Mouse (Mus musculus) neural tube, embryonic 13.5 days (tissue): Measurements from ENCODE around the gene Gpatch3. TPM values are rescaled to one million over a fixed set of nuclear protein-coding genes. Genes with fewer than 3 reads are reported as not detected.

Experiments
- ATAC-seq: fragments of 200-750 bp; cut with Nextera tagmentation; 2 replicates; pipeline ENCODE4 v1.8.0; 2017; ENCODE audit warnings: low read depth, mild to moderate bottlenecking, moderate TSS enrichment, moderate library complexity
- H3K27ac ChIP-seq: fragments of 300-500 bp; sonication (generic); replicated peaks from 2 replicates; pipeline ENCODE4 v1.5.1; 2015; ENCODE audit warnings: moderate library complexity, mild to moderate bottlenecking, inconsistent platforms
- H3K27me3 ChIP-seq: fragments of 300-500 bp; sonication (generic); 2 replicates; pipeline ENCODE4 v1.6.1; 2015; ENCODE audit warnings: mild to moderate bottlenecking, inconsistent platforms
- H3K36me3 ChIP-seq: fragments of 300-500 bp; sonication (generic); 2 replicates; pipeline ENCODE4 v1.6.1; 2015; ENCODE audit warnings: mild to moderate bottlenecking, inconsistent platforms
- H3K4me1 ChIP-seq: fragments of 300-500 bp; sonication (generic); replicated peaks from 2 replicates; pipeline ENCODE4 v1.6.1; 2015; ENCODE audit warnings: inconsistent platforms
- H3K4me2 ChIP-seq: fragments of 300-500 bp; sonication (generic); 2 replicates; pipeline ENCODE4 v1.6.1; 2015; ENCODE audit warnings: inconsistent platforms, mild to moderate bottlenecking, moderate library complexity
- H3K4me3 ChIP-seq: fragments of 300-500 bp; sonication (generic); 2 replicates; pipeline ENCODE4 v1.5.1; 2015; ENCODE audit warnings: mild to moderate bottlenecking, inconsistent platforms
- H3K9ac ChIP-seq: fragments of 300-500 bp; sonication (generic); 2 replicates; pipeline ENCODE4 v1.6.1; 2015; ENCODE audit warnings: moderate library complexity, mild to moderate bottlenecking, inconsistent platforms
- H3K9me3 ChIP-seq: fragments of 300-500 bp; sonication (generic); 2 replicates; pipeline ENCODE4 v1.6.1; 2016; ENCODE audit warnings: inconsistent platforms
- WGBS: fragments of 180-500 bp; shearing (Covaris S2); methylation state at CpG from one replicate; pipeline ENCODE4 v1.1.7; 2015; 5-methylcytosine and 5-hydroxymethylcytosine counted together
- microRNA-seq: library from miRNA; unstranded; fragments of <30 nt; microRNA quantifications from one replicate; pipeline ENCODE4, GENCODE M21; 2016
- polyA plus RNA-seq: library from polyadenylated mRNA; unstranded; fragments of >200 nt; fragmentation: Nextera tagmentation; extraction: Ambion mirVana; gene quantifications from 2 replicates; pipeline ENCODE4 v1.2.1, GENCODE M21; 2015

Gene Gpatch3
- polyA plus RNA-seq, 1 experiment from 2014 or later: 7.8 TPM

GRCm38 (mm10) chr4:133627039-133627438 is 52.5 kb downstream of the Gpatch3 start:
- WGBS: 92% methylated on average over 14 of the region's 14 CpGs

GRCm38 (mm10) chr4:133628517-133628916 is 54.0 kb downstream of the Gpatch3 start:
- Histone ChIP-seq H3K4me2 (no peak overlapping the region), H3K4me1 (peaks cover 43% of the 10 kb centered on the region), H3K27ac (no peak overlapping the region), H3K36me3 (peaks cover 36% of the 10 kb centered on the region), H3K9me3 (no peaks in the 10 kb centered on the region), H3K4me3 (no peak overlapping the region), H3K9ac (no peak overlapping the region), H3K27me3 (no peaks in the 10 kb centered on the region)
- WGBS: 78% methylated on average over 2 of the region's 2 CpGs
- ATAC-seq: no peak

More at GRCm38 (mm10) chr4:133627039-133627438, 52.5 kb downstream of the Gpatch3 start:
- Histone ChIP-seq H3K9me3 (no peaks in the 10 kb centered on the region), H3K27me3 (no peaks in the 10 kb centered on the region), H3K27ac (no peak overlapping the region), H3K9ac (no peak overlapping the region), H3K36me3 (peaks cover 37% of the 10 kb centered on the region), H3K4me3 (no peak overlapping the region), H3K4me2 (no peak overlapping the region), H3K4me1 (peaks cover 35% of the 10 kb centered on the region)
- no peak for ATAC-seq

- WGBS: 88% methylated on average over 7 of the region's 7 CpGs
- H3K9me3 ChIP-seq: no peaks in the 10 kb centered on the region
- H3K4me3 ChIP-seq: no peak overlapping the region
- peaks cover 29% of the 10 kb centered on the region for H3K36me3 ChIP-seq
- H3K4me2 ChIP-seq: no peak overlapping the region
- H3K9ac ChIP-seq: no peak overlapping the region
- no peak overlapping the region for H3K27ac ChIP-seq
- peaks cover 46% of the 10 kb centered on the region for H3K4me1 ChIP-seq
- no peak for ATAC-seq
- no peaks in the 10 kb centered on the region for H3K27me3 ChIP-seq
Measured at GRCm38 (mm10) chr4:133629191-133629590, 54.6 kb downstream of the Gpatch3 start.

- no peaks in the 10 kb centered on the region for H3K27me3 ChIP-seq
- H3K36me3 ChIP-seq: peaks cover 17% of the 10 kb centered on the region
- peaks cover 46% of the 10 kb centered on the region for H3K4me1 ChIP-seq
- H3K27ac ChIP-seq: no peak overlapping the region
- no peak overlapping the region for H3K4me3 ChIP-seq
- WGBS: 95% methylated on average over 8 of the region's 8 CpGs
- no peak overlapping the region for H3K4me2 ChIP-seq
- H3K9ac ChIP-seq: no peak overlapping the region
- ATAC-seq: no peak
- no peaks in the 10 kb centered on the region for H3K9me3 ChIP-seq
Measured at GRCm38 (mm10) chr4:133630326-133630920, 55.9 kb downstream of the Gpatch3 start.

GRCm38 (mm10) chr4:133631071-133631768 is 56.7 kb downstream of the Gpatch3 start:
- 83% methylated on average over 14 of the region's 14 CpGs for WGBS
- ATAC-seq: no peak
- peak overlapping the region; percentile 96; the same call in 1 of the 2 replicates for H3K9ac ChIP-seq

GRCm38 (mm10) chr4:133631769-133632411 is 57.3 kb downstream of the Gpatch3 start:
- H3K4me1 ChIP-seq: peaks cover 42% of the 10 kb centered on the region
- WGBS: 34% methylated on average over 9 of the region's 9 CpGs
- H3K9ac ChIP-seq: peak overlapping the region; percentile 96
- H3K9me3 ChIP-seq: no peaks in the 10 kb centered on the region
- no peak overlapping the region for H3K27ac ChIP-seq
- no peak for ATAC-seq
- no peaks in the 10 kb centered on the region for H3K27me3 ChIP-seq
- peaks cover 2% of the 10 kb centered on the region for H3K36me3 ChIP-seq
- H3K4me3 ChIP-seq: peak overlapping the region; percentile 81
- H3K4me2 ChIP-seq: peak overlapping the region; percentile 95

More at GRCm38 (mm10) chr4:133631071-133631768, 56.7 kb downstream of the Gpatch3 start:
- Histone ChIP-seq H3K36me3 (peaks cover 9% of the 10 kb centered on the region), H3K4me1 (peaks cover 46% of the 10 kb centered on the region), H3K9me3 (no peaks in the 10 kb centered on the region), H3K4me3 (peak overlapping the region; percentile 81; the same call in 1 of the 2 replicates), H3K27ac (no peak overlapping the region), H3K4me2 (peak overlapping the region; percentile 95), H3K27me3 (no peaks in the 10 kb centered on the region)

- peak overlapping the region; percentile 95 for H3K4me2 ChIP-seq
- no peaks in the 10 kb centered on the region for H3K36me3 ChIP-seq
- no peaks in the 10 kb centered on the region for H3K27me3 ChIP-seq
- H3K4me3 ChIP-seq: peak overlapping the region; percentile 81
- 1% methylated on average over 49 of the region's 69 CpGs for whole genome bisulfite sequencing
- H3K27ac ChIP-seq: peak overlapping the region; percentile 87
- no peaks in the 10 kb centered on the region for H3K9me3 ChIP-seq
- H3K9ac ChIP-seq: peak overlapping the region; percentile 96
- peaks cover 42% of the 10 kb centered on the region for H3K4me1 ChIP-seq
- ATAC-seq: peak; percentile 74
Measured at GRCm38 (mm10) chr4:133632483-133633327, 58.2 kb downstream of the Gpatch3 start.

- Histone ChIP-seq H3K36me3 (no peaks in the 10 kb centered on the region), H3K27ac (peak overlapping the region; percentile 87), H3K4me2 (peak overlapping the region; percentile 95), H3K27me3 (no peaks in the 10 kb centered on the region), H3K9me3 (no peaks in the 10 kb centered on the region), H3K9ac (peak overlapping the region; percentile 96), H3K4me1 (peaks cover 40% of the 10 kb centered on the region), H3K4me3 (peak overlapping the region; percentile 81)
- 29% methylated on average over 12 of the region's 47 CpGs for WGBS
- ATAC-seq: peak; percentile 87
Measured at GRCm38 (mm10) chr4:133633332-133634042, 58.9 kb downstream of the Gpatch3 start.

Small RNAs within 50 kb of the gene (microRNA-seq; reads per million reads assigned to microRNA genes)
- gene Gm23158: not detected

Other genes with a start within 250 kb of the Gpatch3 start
- 21.9 and 24.3 TPM in 2 replicates for gene Wdtc1, start 221.3 kb upstream of the Gpatch3 start, polyA plus RNA-seq
- gene Slc9a1, start 205.0 kb upstream of the Gpatch3 start, polyA plus RNA-seq: 7.0 and 7.1 TPM in 2 replicates
- gene Tent5b, start 94.6 kb upstream of the Gpatch3 start, polyA plus RNA-seq: 0.14 and 0.33 TPM in 2 replicates
- gene Trnp1, start 76.2 kb upstream of the Gpatch3 start, polyA plus RNA-seq: 5.0 and 6.7 TPM in 2 replicates
- 0.15 and 0.39 TPM in 2 replicates for gene Kdf1, start 55.8 kb upstream of the Gpatch3 start, polyA plus RNA-seq
- 244 and 267 TPM in 2 replicates for gene Nudc, start 28.7 kb upstream of the Gpatch3 start, polyA plus RNA-seq
- gene Nr0b2, start 21.4 kb upstream of the Gpatch3 start, polyA plus RNA-seq: not detected in 2 replicates
- 17.7 TPM in 2 replicates for gene Gpn2, start 9.6 kb downstream of the Gpatch3 start, polyA plus RNA-seq
- gene Sfn, start 27.4 kb downstream of the Gpatch3 start, polyA plus RNA-seq: 1.0 and 3.3 TPM in 2 replicates
- 2.8 and 4.3 TPM in 2 replicates for gene Zdhhc18, start 75.4 kb downstream of the Gpatch3 start, polyA plus RNA-seq
- gene Pigv, start 97.9 kb downstream of the Gpatch3 start, polyA plus RNA-seq: 12.3 and 14.2 TPM in 2 replicates
- gene Arid1a, start 182.0 kb downstream of the Gpatch3 start, polyA plus RNA-seq: 31.8 and 37.3 TPM in 2 replicates